Mouse (Mus musculus): Measurements from ENCODE around the gene Kcnj9. TPM values are rescaled to one million over a fixed set of nuclear protein-coding genes. Genes with fewer than 3 reads are reported as not detected.

The Kcnj9 gene
- polyA plus RNA-seq, 1 experiment from 2014 or later: not detected

GRCm38 (mm10) chr1:172317946-172318345 lies 11.2 kb downstream of the Kcnj9 start:
- no peak overlapping the region; the same call in 1 of the 2 replicates for H3K27ac ChIP-seq
- no peak for DNase-seq (ENCODE audit: low spot score)
- H3K27me3 ChIP-seq (ENCODE audit: insufficient read depth, poor library complexity, severe bottlenecking): peaks cover 95% of the 10 kb centered on the region
- H3K4me3 ChIP-seq: no peak overlapping the region; the same call in 1 of the 2 replicates
- 37% methylated on average over 15 of the region's 15 CpGs for WGBS
- no peaks in the 10 kb centered on the region for H3K9me3 ChIP-seq
- peaks cover 13% of the 10 kb centered on the region; the same call in 1 of the 2 replicates for H3K36me3 ChIP-seq
- peaks cover 27% of the 10 kb centered on the region for H3K4me1 ChIP-seq

DNA sequence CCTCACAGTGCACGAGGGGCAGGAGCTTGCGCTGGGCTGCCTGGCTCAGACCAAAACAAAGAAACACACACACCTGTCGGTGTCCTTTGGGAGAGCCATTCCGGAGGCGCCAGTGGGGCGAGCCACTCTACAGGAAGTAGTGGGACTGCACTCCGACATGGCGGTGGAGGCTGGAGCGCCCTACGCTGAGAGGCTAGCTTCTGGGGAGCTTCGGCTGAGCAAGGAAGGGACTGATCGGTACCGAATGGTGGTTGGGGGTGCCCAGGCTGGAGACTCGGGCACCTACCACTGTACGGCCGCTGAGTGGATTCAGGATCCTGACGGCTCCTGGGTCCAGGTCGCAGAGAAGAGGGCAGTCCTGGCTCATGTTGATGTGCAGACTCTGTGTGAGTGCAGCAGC lies 11.7 kb downstream of the Kcnj9 start:
- peaks cover 92% of the 10 kb centered on the region for H3K27me3 ChIP-seq (ENCODE audit: insufficient read depth, poor library complexity, severe bottlenecking)
- H3K9me3 ChIP-seq: no peaks in the 10 kb centered on the region
- no peak for DNase-seq (ENCODE audit: low spot score)
- H3K36me3 ChIP-seq: peaks cover 13% of the 10 kb centered on the region; the same call in 1 of the 2 replicates
- H3K4me1 ChIP-seq: peaks cover 28% of the 10 kb centered on the region
- peak overlapping the region; percentile 19; the same call in 1 of the 2 replicates for H3K27ac ChIP-seq
- WGBS: 41% methylated on average over 18 of the region's 18 CpGs
- peak overlapping the region; percentile 38 for H3K4me3 ChIP-seq

DNA sequence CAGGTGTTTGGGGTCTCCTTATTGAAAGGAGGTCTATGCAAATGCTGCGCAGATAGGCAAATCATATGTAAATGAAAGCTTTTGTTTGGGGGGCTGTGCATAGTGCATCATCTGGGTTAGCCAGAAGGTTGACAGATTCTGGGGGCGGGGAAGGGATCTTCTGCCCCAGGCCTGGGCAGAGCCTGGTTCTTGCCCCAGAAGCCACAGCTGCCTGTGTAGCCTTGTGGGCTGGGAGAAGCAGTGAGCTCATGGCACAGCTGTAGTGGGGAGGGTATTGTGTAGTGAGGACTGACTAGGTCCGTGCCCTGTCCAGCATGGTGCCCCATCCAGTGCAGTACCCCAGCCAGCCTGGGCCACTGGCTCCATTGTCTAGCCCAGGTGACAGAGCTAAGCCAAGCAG lies 14.2 kb downstream of the Kcnj9 start:
- Histone ChIP-seq H3K4me3 (no peak overlapping the region), H3K27ac (no peak overlapping the region), H3K36me3 (peaks cover 13% of the 10 kb centered on the region; the same call in 1 of the 2 replicates), H3K9me3 (no peaks in the 10 kb centered on the region), H3K27me3 (ENCODE audit: insufficient read depth, poor library complexity, severe bottlenecking) (peaks cover 67% of the 10 kb centered on the region), H3K4me1 (peaks cover 46% of the 10 kb centered on the region)
- 73% methylated on average over 3 of the region's 3 CpGs for WGBS
- no peak for DNase-seq (ENCODE audit: low spot score)

DNA sequence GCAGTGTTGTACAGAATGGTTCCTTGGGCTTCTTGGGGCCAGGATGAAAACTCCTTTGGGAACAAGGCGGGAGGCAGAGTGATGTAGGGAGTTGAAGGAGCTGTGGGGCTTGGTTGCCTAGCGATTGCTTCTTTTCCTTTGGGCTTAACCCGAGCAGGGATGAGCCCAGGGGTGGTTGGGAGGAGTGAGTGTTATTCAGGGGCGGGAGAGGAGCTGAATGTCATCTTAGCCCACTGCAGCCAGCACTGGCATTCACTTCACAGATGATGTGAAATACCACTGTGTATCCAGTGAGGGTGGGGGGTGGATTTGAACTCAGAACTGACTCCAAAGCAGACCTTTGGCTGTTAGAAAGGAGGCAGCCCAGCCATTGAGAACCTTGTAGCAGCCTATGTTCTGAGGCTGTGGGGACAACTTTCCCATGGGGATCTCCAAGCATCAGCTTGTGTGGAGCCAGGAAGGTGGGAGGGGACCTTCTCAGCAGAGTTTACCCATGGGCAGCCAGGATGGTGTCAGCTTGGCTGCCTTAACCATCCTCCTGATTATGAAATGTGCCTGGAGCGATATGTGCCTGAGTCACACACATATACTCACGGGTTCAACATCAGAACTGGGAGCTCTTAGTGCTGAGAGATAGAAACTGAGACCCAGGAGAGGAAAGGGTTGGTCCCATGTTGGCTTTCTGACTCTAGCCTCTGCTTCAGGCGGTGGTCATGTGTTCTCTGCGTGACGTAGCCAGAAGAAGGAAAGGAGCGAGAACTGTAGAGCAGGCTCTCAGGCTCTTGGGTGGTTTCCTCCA lies 15.3 kb downstream of the Kcnj9 start:
- Histone ChIP-seq H3K36me3 (peaks cover 10% of the 10 kb centered on the region; the same call in 1 of the 2 replicates), H3K4me3 (no peak overlapping the region), H3K9me3 (no peaks in the 10 kb centered on the region), H3K27ac (no peak overlapping the region), H3K4me1 (peaks cover 50% of the 10 kb centered on the region), H3K27me3 (ENCODE audit: insufficient read depth, poor library complexity, severe bottlenecking) (peaks cover 56% of the 10 kb centered on the region)
- 79% methylated on average over 10 of the region's 10 CpGs for WGBS
- no peak for DNase-seq (ENCODE audit: low spot score)

DNA sequence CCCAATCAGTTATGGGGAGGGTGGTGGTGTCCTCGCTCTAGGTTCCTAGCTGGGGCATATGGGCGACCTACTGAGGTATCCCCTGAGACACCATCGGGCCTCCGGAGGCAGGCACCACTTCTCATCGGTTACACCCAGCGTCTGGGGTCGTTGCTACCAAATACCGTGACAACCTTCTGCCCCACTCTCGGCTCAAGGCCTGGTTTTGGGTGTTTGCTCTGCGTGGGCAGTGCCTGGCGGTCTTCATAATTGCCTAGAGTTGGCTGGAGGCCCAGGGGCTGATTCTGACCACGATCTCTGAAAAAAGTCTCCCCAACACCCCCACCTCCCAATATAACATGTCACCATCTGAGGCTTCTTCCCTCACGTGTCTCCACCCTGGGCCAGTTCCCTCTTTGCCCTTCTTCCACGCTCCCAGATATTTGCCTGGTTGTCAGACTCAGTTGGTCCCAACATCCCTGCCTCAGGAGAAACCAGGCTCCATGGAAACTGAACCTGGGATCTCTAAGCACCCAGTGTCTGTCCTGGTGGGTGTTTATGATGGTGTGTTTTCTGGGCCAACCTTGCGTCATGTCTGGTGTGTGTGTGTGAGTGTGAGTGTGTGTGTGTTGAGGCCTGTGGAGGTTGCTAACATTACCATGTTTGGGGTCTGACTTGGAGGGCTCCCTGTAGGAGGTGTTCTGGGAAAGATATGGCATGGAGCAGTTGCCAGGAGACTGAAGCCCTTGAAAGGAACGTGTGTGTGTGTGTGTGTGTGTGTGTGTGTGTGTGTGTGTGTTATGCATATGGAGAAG lies 16.2 kb downstream of the Kcnj9 start:
- Histone ChIP-seq H3K4me3 (peak overlapping the region; percentile 79), H3K27ac (peak overlapping the region; percentile 87), H3K36me3 (0 out of 2 replicates have a peak, but pooled peaks cover 3% of the 10 kb centered on the region), H3K27me3 (ENCODE audit: insufficient read depth, poor library complexity, severe bottlenecking) (peaks cover 48% of the 10 kb centered on the region), H3K9me3 (no peaks in the 10 kb centered on the region), H3K4me1 (peaks cover 55% of the 10 kb centered on the region)
- WGBS: 24% methylated on average over 16 of the region's 16 CpGs
- DNase-seq (ENCODE audit: low spot score): no peak

DNA sequence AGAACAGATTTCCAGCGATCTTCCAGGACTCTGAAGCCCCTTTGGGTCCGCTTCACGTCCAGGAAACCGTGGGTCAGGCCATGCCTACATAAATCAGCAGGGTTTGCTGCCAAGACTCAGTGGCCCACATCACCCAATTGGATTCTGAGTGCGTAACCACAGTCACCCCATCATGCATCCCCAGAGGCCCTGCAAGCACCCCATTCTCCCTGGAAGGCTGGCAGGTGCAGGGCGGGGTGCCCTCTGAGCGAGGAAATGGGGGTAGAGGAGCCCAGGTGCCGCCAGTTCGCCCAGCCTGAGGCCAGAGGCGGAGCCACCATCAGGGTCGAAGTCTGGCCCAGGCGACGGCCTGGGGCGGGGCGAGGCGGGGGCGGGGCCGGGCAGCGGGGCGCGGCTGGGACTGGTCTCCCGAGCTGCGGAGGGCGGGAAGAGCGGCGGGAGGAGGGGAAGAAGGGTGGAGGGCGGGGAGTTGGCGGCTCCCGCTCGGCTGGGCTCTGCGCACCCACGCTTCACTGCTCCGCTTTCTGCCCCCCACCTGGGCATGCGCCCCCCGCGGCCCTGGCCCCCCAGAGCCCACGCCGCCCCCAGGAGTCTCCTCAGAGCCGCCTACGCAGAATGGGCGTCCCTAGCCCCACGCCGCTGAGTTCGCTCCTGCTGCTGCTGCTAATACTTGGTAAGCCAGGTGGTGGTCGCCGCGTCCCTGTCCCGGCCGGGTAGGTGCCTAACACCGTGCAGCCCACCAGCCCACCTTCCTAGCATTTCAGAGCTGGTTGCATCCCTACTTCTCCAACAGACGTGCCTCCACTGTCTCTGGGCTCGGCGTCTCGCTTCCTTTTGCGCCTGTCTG lies 17.0 kb downstream of the Kcnj9 start:
- peaks cover 40% of the 10 kb centered on the region for H3K27me3 ChIP-seq (ENCODE audit: insufficient read depth, poor library complexity, severe bottlenecking)
- peak overlapping the region; percentile 87 for H3K27ac ChIP-seq
- 0 out of 2 replicates have a peak, but pooled peaks cover 3% of the 10 kb centered on the region for H3K36me3 ChIP-seq
- H3K4me1 ChIP-seq: peaks cover 49% of the 10 kb centered on the region
- no peaks in the 10 kb centered on the region for H3K9me3 ChIP-seq
- under 1% methylated on average over 38 of the region's 55 CpGs for WGBS
- peak overlapping the region; percentile 79 for H3K4me3 ChIP-seq
- DNase-seq (ENCODE audit: low spot score): peak; percentile 96

GRCm38 (mm10) chr1:172311248-172311906 lies 17.7 kb downstream of the Kcnj9 start:
- Histone ChIP-seq H3K9me3 (no peaks in the 10 kb centered on the region), H3K4me3 (peak overlapping the region; percentile 79), H3K36me3 (0 out of 2 replicates have a peak, but pooled peaks cover 3% of the 10 kb centered on the region), H3K27me3 (ENCODE audit: insufficient read depth, poor library complexity, severe bottlenecking) (peaks cover 35% of the 10 kb centered on the region), H3K4me1 (peaks cover 52% of the 10 kb centered on the region), H3K27ac (peak overlapping the region; percentile 87)
- 4% methylated on average over 23 of the region's 23 CpGs for WGBS
- no peak for DNase-seq (ENCODE audit: low spot score)

DNA sequence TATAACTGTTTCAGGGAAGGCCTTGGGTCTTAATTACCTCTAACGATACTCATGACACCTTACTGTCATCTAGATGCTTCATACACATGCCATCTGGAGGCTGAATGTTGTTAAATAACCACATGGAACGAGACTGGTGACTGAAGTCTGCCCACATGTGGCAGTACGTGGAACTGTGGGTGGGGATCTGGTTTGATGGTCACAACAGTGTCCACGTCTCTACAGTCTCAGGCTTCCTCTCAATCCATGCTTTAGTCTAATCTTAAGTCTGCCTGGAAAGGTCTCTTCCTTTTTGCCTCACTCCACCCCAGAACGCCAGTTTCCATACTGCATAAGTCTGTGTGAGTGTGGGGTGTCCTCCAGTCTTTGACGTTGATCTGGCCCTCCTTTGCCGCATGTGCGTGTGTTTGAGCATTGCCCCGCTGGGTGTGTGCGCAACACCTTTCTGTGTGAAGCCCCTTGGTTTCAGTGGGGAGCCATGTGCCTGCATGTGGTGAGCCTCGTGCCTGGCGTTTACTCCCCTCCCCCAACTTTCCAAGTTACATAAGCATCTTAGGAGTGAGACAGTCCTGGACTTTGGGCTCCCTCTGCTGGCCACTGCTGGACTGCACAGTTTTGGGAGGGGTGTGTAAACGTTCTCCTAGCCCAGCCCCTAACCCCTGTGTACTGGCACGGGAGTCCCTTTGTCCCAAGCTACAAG lies 19.3 kb downstream of the Kcnj9 start:
- no peaks in the 10 kb centered on the region for H3K9me3 ChIP-seq
- peaks cover 20% of the 10 kb centered on the region for H3K27me3 ChIP-seq (ENCODE audit: insufficient read depth, poor library complexity, severe bottlenecking)
- H3K36me3 ChIP-seq: no peaks in the 10 kb centered on the region
- H3K4me1 ChIP-seq: peaks cover 61% of the 10 kb centered on the region
- peak overlapping the region; percentile 93 for H3K27ac ChIP-seq
- peak overlapping the region; percentile 54 for H3K4me3 ChIP-seq
- DNase-seq (ENCODE audit: low spot score): peak; percentile 94
- WGBS: 2% methylated on average over 14 of the region's 14 CpGs

- no peak overlapping the region for H3K4me3 ChIP-seq
- H3K27me3 ChIP-seq (ENCODE audit: insufficient read depth, poor library complexity, severe bottlenecking): peaks cover 6% of the 10 kb centered on the region
- peak overlapping the region; percentile 62 for H3K27ac ChIP-seq
- H3K9me3 ChIP-seq: no peaks in the 10 kb centered on the region
- WGBS: 100% methylated on average over 1 of the region's 1 CpGs
- DNase-seq (ENCODE audit: low spot score): no peak
- H3K4me1 ChIP-seq: peaks cover 67% of the 10 kb centered on the region
- H3K36me3 ChIP-seq: no peaks in the 10 kb centered on the region
Observed at GRCm38 (mm10) chr1:172308409-172308808, 20.7 kb downstream of the Kcnj9 start.

- WGBS: 71% methylated on average over 10 of the region's 10 CpGs
- peaks cover 2% of the 10 kb centered on the region; the same call in 1 of the 2 replicates for H3K27me3 ChIP-seq (ENCODE audit: insufficient read depth, poor library complexity, severe bottlenecking)
- peak overlapping the region; percentile 62 for H3K27ac ChIP-seq
- DNase-seq (ENCODE audit: low spot score): no peak
- no peaks in the 10 kb centered on the region for H3K36me3 ChIP-seq
- no peaks in the 10 kb centered on the region for H3K9me3 ChIP-seq
- H3K4me1 ChIP-seq: peaks cover 65% of the 10 kb centered on the region
- H3K4me3 ChIP-seq: no peak overlapping the region
Observed at GRCm38 (mm10) chr1:172307936-172308335, 21.2 kb downstream of the Kcnj9 start.

DNA sequence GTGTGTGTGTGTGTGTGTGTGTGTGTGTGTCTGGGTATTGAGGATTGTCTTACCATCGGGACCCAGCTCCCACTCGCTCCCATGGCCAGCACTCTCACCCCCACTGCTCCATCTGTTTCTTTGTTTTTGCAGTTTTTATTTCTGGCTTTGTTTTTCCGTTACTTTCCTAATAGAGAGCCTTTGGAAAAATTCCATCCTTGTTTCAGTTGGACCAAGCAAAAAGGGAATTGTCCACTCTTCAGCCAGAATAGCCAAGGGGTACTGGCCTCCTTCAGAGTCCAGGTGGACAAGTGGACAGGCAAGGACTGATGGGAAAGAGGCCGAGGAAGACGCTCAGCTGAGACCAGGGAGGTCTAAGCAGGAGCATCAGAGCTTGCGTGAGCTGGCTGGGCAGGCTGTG lies 22.2 kb downstream of the Kcnj9 start:
- peaks cover 65% of the 10 kb centered on the region for H3K4me1 ChIP-seq
- no peaks in the 10 kb centered on the region for H3K36me3 ChIP-seq
- no peak overlapping the region for H3K27ac ChIP-seq
- H3K4me3 ChIP-seq: no peak overlapping the region
- H3K9me3 ChIP-seq: no peaks in the 10 kb centered on the region
- H3K27me3 ChIP-seq (ENCODE audit: insufficient read depth, poor library complexity, severe bottlenecking): no peaks in the 10 kb centered on the region
- WGBS: 71% methylated on average over 6 of the region's 6 CpGs
- DNase-seq (ENCODE audit: low spot score): no peak

All from heart, embryonic 10.5 days (tissue).